Mouse (Mus musculus) heart, adult 2 months (tissue): ENCODE data around the gene Eya4. TPM values are rescaled to one million over a fixed set of nuclear protein-coding genes. Genes with fewer than 3 reads are reported as not detected.
A peak's percentile ranks its signal among the peaks of the same experiment; 100 is the strongest.

Source experiments
- DNase-seq, 2 experiments: peaks; one replicate each; pipeline ENCODE4 v3.0.0; 2021
- H3K27ac ChIP-seq: fragments of 200-600 bp; 2 replicates; pipeline ENCODE4 v1.8.1; 2022
- H3K27me3 ChIP-seq: fragments of 200-500 bp; 2 replicates; pipeline ENCODE4 v1.6.1; 2012; ENCODE audit warnings: mild to moderate bottlenecking, low read length, inconsistent platforms, mixed read lengths; ENCODE audit not compliant: control insufficient read depth, insufficient read depth
- H3K36me3 ChIP-seq: fragments of 200-500 bp; 2 replicates; pipeline ENCODE4 v1.6.1; 2012; ENCODE audit warnings: low read length, inconsistent platforms; ENCODE audit not compliant: control insufficient read depth, insufficient read depth
- H3K4me1 ChIP-seq: fragments of 200-500 bp; 2 replicates; pipeline ENCODE4 v1.6.1; 2011; ENCODE audit warnings: low read length; ENCODE audit not compliant: control insufficient read depth, insufficient read depth
- H3K4me3 ChIP-seq: fragments of 200-600 bp; 2 replicates; pipeline ENCODE4 v1.8.1; 2022
- H3K79me2 ChIP-seq: fragments of 200-500 bp; replicated peaks from 2 replicates; pipeline ENCODE4 v1.6.1; 2012; ENCODE audit warnings: mild to moderate bottlenecking, inconsistent platforms, low read length, moderate library complexity, mixed read lengths; ENCODE audit not compliant: control insufficient read depth, insufficient read depth
- H3K9ac ChIP-seq: fragments of 200-500 bp; 2 replicates; pipeline ENCODE4 v1.6.1; 2012; ENCODE audit warnings: low read depth, mild to moderate bottlenecking, control low read depth, inconsistent platforms, low read length, mixed read lengths
- CTCF ChIP-seq: fragments of 200-600 bp; IDR thresholded peaks from 2 replicates; pipeline ENCODE4 v1.8.1; 2022; ENCODE audit warnings: antibody characterized with exemption, mild to moderate bottlenecking, moderate library complexity
- EP300 ChIP-seq: fragments of 200-500 bp; IDR thresholded peaks from 2 replicates; pipeline ENCODE4 v1.6.1; 2011; ENCODE audit warnings: low read depth, low read length, control low read depth; ENCODE audit not compliant: insufficient read depth
- POLR2A ChIP-seq: fragments of 200-500 bp; IDR thresholded peaks from 2 replicates; pipeline ENCODE4 v1.6.1; 2011; ENCODE audit warnings: mild to moderate bottlenecking, low read depth, low read length, control low read depth; ENCODE audit not compliant: insufficient read depth
- WGBS: fragments of 180-500 bp; shearing (Covaris S2); methylation state at CpG from one replicate; pipeline ENCODE4 v1.1.7; 2018; 5-methylcytosine and 5-hydroxymethylcytosine counted together
- intact Hi-C: fragments of 180-260 bp; cut with DNase I; formaldehyde crosslinking; loops from one replicate; pipeline ENCODE4 v1.15.1; 2025
- polyA plus RNA-seq: library from polyadenylated mRNA; depleted of rRNA; stranded (reverse); fragments of >200 nt; gene quantifications from 2 replicates; pipeline ENCODE4 v1.2.3, GENCODE M21; 2012
- total RNA-seq, 2 experiments: library from RNA; stranded (reverse); gene quantifications; 2 replicates each; pipeline ENCODE4 v1.2.3; 2021

Gene Eya4
- total and polyA plus RNA-seq, 3 experiments, result 0.16 to 0.23 (median 0.23) TPM

- Histone ChIP-seq H3K27ac (no peak overlapping the region), H3K36me3 (no peaks in the 10 kb centered on the region), H3K79me2 (no peaks in the 10 kb centered on the region), H3K27me3 (peaks cover 9% of the 10 kb centered on the region), H3K4me1 (no peaks in the 10 kb centered on the region), H3K4me3 (peak overlapping the region; percentile 44), H3K9ac (no peak overlapping the region)
- TF ChIP-seq EP300 (no peak), POLR2A (no peak), CTCF (no peak)
- WGBS, result 2% methylated on average over 32 of the region's 33 CpGs
- intact Hi-C loops, result no loop called here
- peak; percentile 4 to 21 for DNase-seq
Measured at GRCm38 (mm10) chr10:23349392-23350010, 1.1 kb downstream of the Eya4 start.

GRCm38 (mm10) chr10:23348893-23349391, 1.6 kb downstream of the Eya4 start:
- Histone ChIP-seq H3K79me2 (no peaks in the 10 kb centered on the region), H3K36me3 (no peaks in the 10 kb centered on the region), H3K4me1 (no peaks in the 10 kb centered on the region), H3K4me3 (no peak overlapping the region; the same call in 1 of the 2 replicates), H3K9ac (no peak overlapping the region), H3K27ac (no peak overlapping the region), H3K27me3 (peaks cover 9% of the 10 kb centered on the region)
- TF ChIP-seq EP300 (no peak), CTCF (no peak), POLR2A (no peak)
- DNase-seq, result no peak
- intact Hi-C loops, result no loop called here
- 1% methylated on average over 22 of the region's 22 CpGs for WGBS

- no peak overlapping the region for H3K4me3 ChIP-seq
- TF ChIP-seq EP300, result no peak
- no peak for TF ChIP-seq POLR2A
- no peak for TF ChIP-seq CTCF
Measured at GRCm38 (mm10) chr10:23348101-23348892, 2.3 kb downstream of the Eya4 start.

GRCm38 (mm10) chr10:23337250-23337649, 13.3 kb downstream of the Eya4 start:
- Histone ChIP-seq H3K27me3 (no peaks in the 10 kb centered on the region), H3K9ac (no peak overlapping the region), H3K36me3 (no peaks in the 10 kb centered on the region), H3K4me1 (no peaks in the 10 kb centered on the region), H3K4me3 (no peak overlapping the region), H3K27ac (no peak overlapping the region), H3K79me2 (no peaks in the 10 kb centered on the region)
- intact Hi-C loops, result no loop called here
- DNase-seq, result no peak
- WGBS, result 56% methylated on average over 1 of the region's 1 CpGs
- TF ChIP-seq POLR2A (no peak), EP300 (no peak), CTCF (no peak)

More at GRCm38 (mm10) chr10:23348101-23348892, 2.3 kb downstream of the Eya4 start:
- Histone ChIP-seq H3K4me1 (no peaks in the 10 kb centered on the region), H3K9ac (no peak overlapping the region), H3K36me3 (no peaks in the 10 kb centered on the region), H3K27me3 (peaks cover 9% of the 10 kb centered on the region), H3K27ac (no peak overlapping the region), H3K79me2 (no peaks in the 10 kb centered on the region)
- intact Hi-C loops, result no loop called here
- DNase-seq, result no peak
- WGBS, result 8% methylated on average over 34 of the region's 34 CpGs

GRCm38 (mm10) chr10:23332768-23333167, 17.8 kb downstream of the Eya4 start:
- Histone ChIP-seq H3K4me1 (no peaks in the 10 kb centered on the region), H3K9ac (no peak overlapping the region), H3K79me2 (no peaks in the 10 kb centered on the region), H3K36me3 (no peaks in the 10 kb centered on the region), H3K27me3 (no peaks in the 10 kb centered on the region), H3K27ac (no peak overlapping the region), H3K4me3 (no peak overlapping the region)
- 43% methylated on average over 5 of the region's 5 CpGs for WGBS
- no peak for DNase-seq
- TF ChIP-seq POLR2A (no peak), CTCF (no peak), EP300 (no peak)
- intact Hi-C loops, result no loop called here

- H3K79me2 ChIP-seq, result no peaks in the 10 kb centered on the region
- no peak overlapping the region for H3K4me3 ChIP-seq
- WGBS, result 85% methylated on average over 6 of the region's 6 CpGs
- no peak for DNase-seq
- no peaks in the 10 kb centered on the region for H3K27me3 ChIP-seq
- H3K9ac ChIP-seq, result no peak overlapping the region
- TF ChIP-seq EP300, result no peak
- TF ChIP-seq CTCF, result no peak
- no peak for TF ChIP-seq POLR2A
- intact Hi-C loops, result no loop called here
- H3K27ac ChIP-seq, result no peak overlapping the region
- H3K4me1 ChIP-seq, result no peaks in the 10 kb centered on the region
- H3K36me3 ChIP-seq, result no peaks in the 10 kb centered on the region
Measured at GRCm38 (mm10) chr10:23327651-23328050, 22.9 kb downstream of the Eya4 start.
